Mouse (Mus musculus): ENCODE results near the gene Nkd1. TPM values are rescaled to one million over a fixed set of nuclear protein-coding genes. Genes with fewer than 3 reads are reported as not detected.

Nkd1 gene
- polyA plus RNA-seq, 1 experiment from 2014 or later: 14.6 TPM

- WGBS: under 1% methylated on average over 65 of the region's 65 CpGs
- Histone ChIP-seq H3K4me1 (replicated peaks) (peaks cover 30% of the 10 kb centered on the region), H3K4me3 (peak overlapping the region; percentile 78), H3K4me2 (peak overlapping the region; percentile 99), H3K36me3 (no peaks in the 10 kb centered on the region), H3K9ac (peak overlapping the region; percentile 77), H3K27me3 (peaks cover 33% of the 10 kb centered on the region), H3K27ac (peak overlapping the region; percentile 64), H3K9me3 (replicated peaks) (no peaks in the 10 kb centered on the region)
- ATAC-seq (replicated peaks; ENCODE audit: insufficient number of reproducible peaks, insufficient read depth, low FRiP score, low read depth): peak; percentile 16; the same call in 1 of the 2 replicates
These were observed 624 bp downstream of the Nkd1 start for GRCm38 (mm10) chr8:88521541-88522414.

DNA sequence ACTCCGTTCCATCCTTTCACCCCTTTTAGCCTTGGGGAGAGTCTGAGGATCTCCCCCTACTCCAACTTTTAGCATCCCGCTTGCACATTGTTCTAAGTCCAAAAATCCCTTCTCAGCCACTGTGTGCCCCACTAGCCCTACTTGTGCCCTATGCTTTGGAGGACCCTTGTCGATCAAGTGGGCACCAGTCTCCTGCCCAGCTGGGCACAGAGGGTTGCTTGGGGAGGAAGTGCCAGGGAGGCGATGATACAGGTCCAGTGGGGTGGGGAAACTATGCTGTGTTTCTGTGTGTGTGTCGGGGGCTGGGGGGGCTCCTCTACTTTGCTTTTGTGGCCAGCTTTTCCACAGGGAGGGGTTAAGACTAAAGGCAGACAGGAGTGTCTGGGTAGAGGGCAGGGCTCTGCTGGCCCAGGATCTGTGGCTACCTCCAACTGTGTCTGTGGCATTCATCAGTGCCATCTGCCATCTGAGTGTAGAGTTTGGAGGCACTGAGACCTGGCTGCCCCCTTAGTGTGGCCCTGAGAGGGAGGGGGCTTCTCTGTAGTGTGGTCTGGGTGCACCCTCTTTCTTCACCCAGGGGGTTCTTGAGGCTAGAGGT lies 1.4 kb downstream of the Nkd1 start:
- H3K9ac ChIP-seq: peak overlapping the region; percentile 77; the same call in 1 of the 2 replicates
- H3K9me3 ChIP-seq (replicated peaks): no peaks in the 10 kb centered on the region
- peaks cover 27% of the 10 kb centered on the region for H3K27me3 ChIP-seq
- H3K4me3 ChIP-seq: peak overlapping the region; percentile 78
- no peak overlapping the region for H3K27ac ChIP-seq
- no peak for ATAC-seq (replicated peaks; ENCODE audit: insufficient number of reproducible peaks, insufficient read depth, low FRiP score, low read depth)
- H3K4me1 ChIP-seq (replicated peaks): peaks cover 30% of the 10 kb centered on the region
- H3K36me3 ChIP-seq: no peaks in the 10 kb centered on the region
- 42% methylated on average over 5 of the region's 5 CpGs for WGBS
- H3K4me2 ChIP-seq: peak overlapping the region; percentile 99

- no peaks in the 10 kb centered on the region for H3K9me3 ChIP-seq (replicated peaks)
- peaks cover 18% of the 10 kb centered on the region for H3K27me3 ChIP-seq
- no peaks in the 10 kb centered on the region for H3K36me3 ChIP-seq
- peak overlapping the region; percentile 99; the same call in 1 of the 2 replicates for H3K4me2 ChIP-seq
- H3K27ac ChIP-seq: no peak overlapping the region
- no peak overlapping the region for H3K9ac ChIP-seq
- peaks cover 30% of the 10 kb centered on the region for H3K4me1 ChIP-seq (replicated peaks)
- H3K4me3 ChIP-seq: no peak overlapping the region
- ATAC-seq (replicated peaks; ENCODE audit: insufficient number of reproducible peaks, insufficient read depth, low FRiP score, low read depth): no peak
- WGBS: 61% methylated on average over 4 of the region's 4 CpGs
These were observed 2.5 kb downstream of the Nkd1 start for GRCm38 (mm10) chr8:88523621-88524020.

DNA sequence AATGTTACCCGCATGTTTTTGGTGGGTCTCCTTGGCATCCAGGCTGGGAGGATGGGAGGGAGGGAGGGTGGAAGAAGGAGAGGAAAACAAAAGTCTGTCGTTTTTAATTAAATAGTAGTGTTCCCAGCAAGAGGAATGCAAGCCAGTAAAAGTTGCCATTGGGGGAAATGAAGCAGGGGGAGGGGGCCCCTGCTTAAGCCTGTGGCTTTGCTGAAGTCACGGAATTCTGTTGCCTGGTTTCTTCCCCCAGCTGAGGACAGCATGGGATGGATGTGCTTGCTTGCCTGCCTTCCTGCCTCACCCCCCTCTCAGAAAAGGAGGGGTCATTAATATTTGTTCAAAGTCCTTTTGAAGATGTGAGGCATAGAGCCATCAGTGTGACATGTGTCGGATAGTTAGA lies 3.0 kb downstream of the Nkd1 start:
- H3K9me3 ChIP-seq (replicated peaks): no peaks in the 10 kb centered on the region
- H3K27me3 ChIP-seq: peaks cover 15% of the 10 kb centered on the region
- no peak for ATAC-seq (replicated peaks; ENCODE audit: insufficient number of reproducible peaks, insufficient read depth, low FRiP score, low read depth)
- no peak overlapping the region for H3K9ac ChIP-seq
- no peak overlapping the region for H3K4me3 ChIP-seq
- peaks cover 30% of the 10 kb centered on the region for H3K4me1 ChIP-seq (replicated peaks)
- 41% methylated on average over 4 of the region's 4 CpGs for WGBS
- H3K36me3 ChIP-seq: no peaks in the 10 kb centered on the region
- H3K27ac ChIP-seq: no peak overlapping the region
- H3K4me2 ChIP-seq: no peak overlapping the region

GRCm38 (mm10) chr8:88524851-88525250 lies 3.7 kb downstream of the Nkd1 start:
- peaks cover 9% of the 10 kb centered on the region for H3K27me3 ChIP-seq
- no peaks in the 10 kb centered on the region for H3K36me3 ChIP-seq
- H3K9me3 ChIP-seq (replicated peaks): no peaks in the 10 kb centered on the region
- no peak overlapping the region for H3K27ac ChIP-seq
- peaks cover 30% of the 10 kb centered on the region for H3K4me1 ChIP-seq (replicated peaks)
- 55% methylated on average over 7 of the region's 7 CpGs for WGBS
- no peak for ATAC-seq (replicated peaks; ENCODE audit: insufficient number of reproducible peaks, insufficient read depth, low FRiP score, low read depth)
- H3K9ac ChIP-seq: no peak overlapping the region
- H3K4me3 ChIP-seq: no peak overlapping the region
- H3K4me2 ChIP-seq: no peak overlapping the region

DNA sequence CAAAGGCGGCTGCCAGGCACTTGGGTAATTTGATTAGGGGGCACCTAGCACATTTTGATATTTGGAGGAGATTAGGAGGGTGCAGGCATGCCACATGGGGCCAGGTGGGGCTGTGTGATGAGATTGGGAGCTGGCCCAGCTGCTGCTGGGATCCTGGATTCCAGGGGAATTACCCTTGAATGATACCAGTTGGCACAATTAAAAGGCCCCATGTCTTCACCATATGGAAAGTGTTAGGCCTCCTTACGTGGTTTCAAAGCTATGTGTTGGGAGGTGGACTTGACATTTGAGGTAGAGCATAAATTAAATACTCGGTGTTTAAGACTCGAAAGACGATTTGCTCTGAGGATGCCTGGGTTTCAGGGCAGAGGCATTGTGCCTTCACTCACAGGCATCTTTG lies 5.1 kb downstream of the Nkd1 start:
- H3K4me3 ChIP-seq: no peak overlapping the region
- no peak for ATAC-seq (replicated peaks; ENCODE audit: insufficient number of reproducible peaks, insufficient read depth, low FRiP score, low read depth)
- H3K9ac ChIP-seq: no peak overlapping the region
- H3K27ac ChIP-seq: no peak overlapping the region
- 71% methylated on average over 5 of the region's 5 CpGs for WGBS
- H3K27me3 ChIP-seq: peaks cover 9% of the 10 kb centered on the region
- peaks cover 22% of the 10 kb centered on the region for H3K4me1 ChIP-seq (replicated peaks)
- H3K4me2 ChIP-seq: no peak overlapping the region
- no peaks in the 10 kb centered on the region for H3K36me3 ChIP-seq
- no peaks in the 10 kb centered on the region for H3K9me3 ChIP-seq (replicated peaks)

DNA sequence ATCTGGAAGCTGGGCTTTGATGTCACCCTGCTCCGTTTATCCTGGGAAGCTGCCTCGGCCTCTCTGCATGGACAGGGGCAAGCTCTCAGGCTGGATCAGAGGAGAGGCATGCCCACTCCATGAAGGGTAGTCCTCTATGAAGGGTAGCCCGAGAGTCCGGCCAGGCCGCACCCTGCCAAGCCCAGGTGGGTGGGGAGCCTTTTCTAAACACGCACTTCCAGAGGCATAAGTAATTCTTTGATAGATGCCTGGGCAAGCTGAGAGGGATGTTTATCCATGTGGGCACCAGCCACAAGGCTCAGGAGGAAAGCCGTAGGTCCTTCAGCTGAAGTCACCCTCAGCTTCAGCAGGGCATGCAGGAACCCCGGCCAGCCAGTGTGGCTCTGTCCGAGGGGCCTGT lies 7.0 kb downstream of the Nkd1 start:
- 83% methylated on average over 9 of the region's 9 CpGs for WGBS
- H3K4me1 ChIP-seq (replicated peaks): peaks cover 9% of the 10 kb centered on the region
- H3K36me3 ChIP-seq: no peaks in the 10 kb centered on the region
- H3K4me2 ChIP-seq: no peak overlapping the region
- ATAC-seq (replicated peaks; ENCODE audit: insufficient number of reproducible peaks, insufficient read depth, low FRiP score, low read depth): no peak
- H3K9ac ChIP-seq: no peak overlapping the region
- H3K27ac ChIP-seq: no peak overlapping the region
- H3K4me3 ChIP-seq: no peak overlapping the region
- H3K9me3 ChIP-seq (replicated peaks): no peaks in the 10 kb centered on the region
- H3K27me3 ChIP-seq: no peaks in the 10 kb centered on the region

- H3K4me1 ChIP-seq (replicated peaks): peaks cover 5% of the 10 kb centered on the region; the same call in 1 of the 2 replicates
- H3K4me3 ChIP-seq: no peak overlapping the region
- no peak for ATAC-seq (replicated peaks; ENCODE audit: insufficient number of reproducible peaks, insufficient read depth, low FRiP score, low read depth)
- no peak overlapping the region for H3K9ac ChIP-seq
- no peaks in the 10 kb centered on the region for H3K36me3 ChIP-seq
- no peaks in the 10 kb centered on the region for H3K27me3 ChIP-seq
- no peaks in the 10 kb centered on the region for H3K9me3 ChIP-seq (replicated peaks)
- WGBS: 80% methylated on average over 4 of the region's 4 CpGs
- H3K27ac ChIP-seq: no peak overlapping the region
- no peak overlapping the region for H3K4me2 ChIP-seq
These were observed 8.6 kb downstream of the Nkd1 start for GRCm38 (mm10) chr8:88529798-88530197.

- Histone ChIP-seq H3K4me2 (no peak overlapping the region), H3K4me1 (replicated peaks) (peaks cover 25% of the 10 kb centered on the region), H3K9me3 (replicated peaks) (no peaks in the 10 kb centered on the region), H3K27me3 (no peaks in the 10 kb centered on the region), H3K27ac (peak overlapping the region; percentile 62; the same call in 1 of the 2 replicates), H3K36me3 (no peaks in the 10 kb centered on the region), H3K4me3 (no peak overlapping the region), H3K9ac (no peak overlapping the region)
- 44% methylated on average over 2 of the region's 2 CpGs for WGBS
- ATAC-seq (replicated peaks; ENCODE audit: insufficient number of reproducible peaks, insufficient read depth, low FRiP score, low read depth): no peak
These were observed 15.9 kb downstream of the Nkd1 start for GRCm38 (mm10) chr8:88537081-88537480.

DNA sequence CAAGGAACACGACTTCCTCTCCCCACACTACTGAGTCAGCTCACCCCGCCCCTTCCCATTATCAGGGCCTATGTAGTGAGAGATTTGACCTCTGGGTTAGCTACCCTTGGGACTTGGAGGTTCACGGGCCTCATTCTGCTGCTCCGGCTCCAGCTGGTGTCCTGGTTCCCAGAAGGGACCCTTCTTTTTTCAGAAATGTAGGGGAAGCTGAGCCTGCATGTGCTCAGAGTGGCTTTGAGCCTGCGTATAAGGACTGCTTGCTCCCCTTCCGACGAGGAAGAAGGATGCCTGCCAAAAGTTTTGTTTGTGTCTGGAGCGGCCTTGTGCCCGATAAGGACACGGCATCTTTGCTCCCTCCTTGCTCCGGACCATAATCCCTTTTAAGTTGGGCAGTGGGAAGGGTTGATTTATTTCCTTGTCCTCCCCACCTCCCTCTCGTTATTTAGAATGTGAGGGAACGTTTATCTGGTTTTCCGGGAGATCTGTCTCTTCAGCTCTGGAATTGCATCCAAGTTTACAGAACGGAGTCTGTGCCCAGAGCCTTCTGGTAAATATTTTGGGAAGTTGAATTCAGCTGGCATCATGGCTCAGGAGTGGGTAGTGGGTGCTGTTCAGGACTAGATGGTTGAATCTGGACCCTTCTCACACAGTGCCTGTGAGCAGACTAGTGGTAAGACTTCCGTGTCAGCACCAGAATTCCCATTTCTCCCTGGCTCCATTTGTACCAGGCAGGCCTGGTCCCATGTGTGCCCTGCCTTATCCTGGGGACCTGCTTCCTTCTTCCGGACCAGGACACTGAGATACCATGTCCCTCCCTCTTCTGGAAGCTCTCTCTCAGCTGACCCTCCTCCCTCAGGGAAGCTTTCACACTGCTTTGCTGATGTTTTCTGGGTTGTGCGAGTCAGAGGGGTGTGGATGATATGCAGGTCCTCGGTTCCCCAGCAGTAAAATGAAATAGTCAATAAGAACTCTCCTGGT lies 17.1 kb downstream of the Nkd1 start:
- WGBS: 47% methylated on average over 19 of the region's 19 CpGs
- H3K27ac ChIP-seq: peak overlapping the region; percentile 62
- H3K4me2 ChIP-seq: peak overlapping the region; percentile 23
- H3K27me3 ChIP-seq: no peaks in the 10 kb centered on the region
- H3K36me3 ChIP-seq: no peaks in the 10 kb centered on the region
- H3K4me3 ChIP-seq: no peak overlapping the region
- peaks cover 37% of the 10 kb centered on the region for H3K4me1 ChIP-seq (replicated peaks)
- H3K9me3 ChIP-seq (replicated peaks): no peaks in the 10 kb centered on the region
- no peak for ATAC-seq (replicated peaks; ENCODE audit: insufficient number of reproducible peaks, insufficient read depth, low FRiP score, low read depth)
- H3K9ac ChIP-seq: no peak overlapping the region

DNA sequence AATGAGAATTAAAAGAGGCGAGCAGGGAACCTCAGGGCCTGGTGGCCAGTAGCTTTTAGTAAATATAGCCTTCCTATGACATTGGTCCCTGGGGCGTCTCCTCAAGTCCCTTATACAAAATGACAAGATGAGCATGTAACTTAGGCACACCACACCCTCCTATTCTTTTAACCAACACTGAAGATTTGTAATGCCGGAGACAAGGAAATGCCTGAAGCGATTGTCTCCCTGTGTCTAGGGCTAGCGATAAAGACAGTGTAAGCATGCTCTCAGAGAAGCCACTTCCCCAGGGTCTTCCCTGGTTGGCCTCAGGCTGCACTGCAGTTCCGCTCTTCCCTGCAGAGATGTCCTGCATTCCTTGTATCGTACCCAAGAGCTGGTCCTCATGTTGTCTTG lies 17.8 kb downstream of the Nkd1 start:
- no peak for ATAC-seq (replicated peaks; ENCODE audit: insufficient number of reproducible peaks, insufficient read depth, low FRiP score, low read depth)
- H3K4me3 ChIP-seq: no peak overlapping the region
- H3K4me2 ChIP-seq: no peak overlapping the region
- peak overlapping the region; percentile 62 for H3K27ac ChIP-seq
- H3K9me3 ChIP-seq (replicated peaks): no peaks in the 10 kb centered on the region
- no peak overlapping the region for H3K9ac ChIP-seq
- no peaks in the 10 kb centered on the region for H3K36me3 ChIP-seq
- WGBS: 74% methylated on average over 7 of the region's 7 CpGs
- peaks cover 42% of the 10 kb centered on the region for H3K4me1 ChIP-seq (replicated peaks)
- no peaks in the 10 kb centered on the region for H3K27me3 ChIP-seq
